Comparison of ENCODE assay signal across 8 mouse cellular contexts in the genomic region with DNA sequence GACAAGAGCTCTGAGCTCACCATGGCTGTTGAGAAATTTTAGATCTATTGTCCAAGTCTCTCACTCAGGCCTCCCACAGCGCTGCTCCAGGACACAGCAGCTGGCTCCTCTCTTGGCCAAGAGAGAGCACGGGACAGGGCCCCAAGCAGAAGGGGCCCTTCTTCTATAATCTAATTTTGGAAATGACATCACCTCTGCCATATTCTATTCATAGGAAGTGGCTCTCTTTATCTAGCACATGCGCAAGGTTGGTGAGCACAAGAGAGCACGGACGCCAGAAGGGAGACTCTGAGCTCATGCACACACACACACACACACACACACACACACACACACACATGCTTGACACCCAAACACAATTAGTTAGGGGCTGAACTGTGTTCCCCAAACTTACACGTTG. TPM values are rescaled to one million over a fixed set of nuclear protein-coding genes. Genes with fewer than 3 reads are reported as not detected.
A peak's percentile ranks its signal among the peaks of the same experiment; 100 is the strongest.
DNase-seq lines count a peak whose midpoint lies in the region; ATAC-seq and TF ChIP-seq lines count a peak whose summit lies in the region.

No protein-coding gene starts in this region.

- no peak overlapping the region for H3K4me2 ChIP-seq in kidney, postnatal 0 days (ENCODE audit: low read length)
- peak overlapping the region; percentile 29 for H3K4me2 ChIP-seq in heart, embryonic 15.5 days
- no peak overlapping the region for H3K4me2 ChIP-seq in lung, embryonic 16.5 days (ENCODE audit: low read depth, low read length)
- H3K4me2 ChIP-seq in neural tube, embryonic 15.5 days = no peak overlapping the region

- H3K4me3 ChIP-seq in kidney, postnatal 0 days (replicated peaks; ENCODE audit: low read depth, low read length) = no peak overlapping the region
- no peak overlapping the region for H3K4me3 ChIP-seq in heart, embryonic 15.5 days
- H3K4me3 ChIP-seq in lung, embryonic 16.5 days (ENCODE audit: low read length) = no peak overlapping the region
- H3K4me3 ChIP-seq in neural tube, embryonic 15.5 days (replicated peaks) = no peak overlapping the region

- H3K9ac ChIP-seq in kidney, postnatal 0 days (ENCODE audit: low read depth, low read length) = no peak overlapping the region
- H3K9ac ChIP-seq in heart, embryonic 15.5 days = no peak overlapping the region
- H3K9ac ChIP-seq in lung, embryonic 16.5 days (ENCODE audit: low read length) = no peak overlapping the region
- H3K9ac ChIP-seq in neural tube, embryonic 15.5 days (replicated peaks) = no peak overlapping the region

- no peaks in the 10 kb centered on the region; the same call in 1 of the 2 replicates for H3K4me1 ChIP-seq in kidney, postnatal 0 days (replicated peaks; ENCODE audit: insufficient read depth, low read length)
- peaks cover 43% of the 10 kb centered on the region for H3K4me1 ChIP-seq in heart, embryonic 15.5 days (replicated peaks)
- peaks cover 17% of the 10 kb centered on the region for H3K4me1 ChIP-seq in lung, embryonic 16.5 days (replicated peaks; ENCODE audit: control insufficient read depth, insufficient read depth, low read length)
- H3K4me1 ChIP-seq in neural tube, embryonic 15.5 days = no peaks in the 10 kb centered on the region

- WGBS in kidney, postnatal 0 days = 55% methylated on average over 6 of the region's 6 CpGs
- WGBS in heart, embryonic 15.5 days = 15% methylated on average over 6 of the region's 6 CpGs
- WGBS in lung, embryonic 16.5 days = 17% methylated on average over 6 of the region's 6 CpGs
- 78% methylated on average over 6 of the region's 6 CpGs for WGBS in neural tube, embryonic 15.5 days

- peak; percentile 68 for DNase-seq in kidney, postnatal 0 days (ENCODE audit: low spot score)
- no peak for DNase-seq in kidney, adult 18-20 months
- DNase-seq in cerebellum, adult 11 months = peak; percentile 56
- no peak for DNase-seq in right cerebral cortex, postnatal 25 days
- DNase-seq in spleen, postnatal 4 days (ENCODE audit: low spot score in 2 of 2) = no peak

- H3K36me3 ChIP-seq in kidney, postnatal 0 days (ENCODE audit: insufficient read depth, low read length) = 0 out of 2 replicates have a peak, but pooled peaks cover 3% of the 10 kb centered on the region
- 0 out of 2 replicates have a peak, but pooled peaks cover 4% of the 10 kb centered on the region for H3K36me3 ChIP-seq in heart, embryonic 15.5 days
- H3K36me3 ChIP-seq in lung, embryonic 16.5 days (ENCODE audit: control insufficient read depth, insufficient read depth, low read length) = no peaks in the 10 kb centered on the region
- H3K36me3 ChIP-seq in neural tube, embryonic 15.5 days = no peaks in the 10 kb centered on the region

- no peak for TF ChIP-seq CTCF in kidney, postnatal 0 days (IDR thresholded peaks at IDR 0.05; ENCODE audit: low read depth)

- H3K27ac ChIP-seq in kidney, postnatal 0 days = no peak overlapping the region
- H3K27ac ChIP-seq in heart, embryonic 15.5 days = peak overlapping the region; percentile 91
- H3K27ac ChIP-seq in lung, embryonic 16.5 days (ENCODE audit: low read length) = no peak overlapping the region
- H3K27ac ChIP-seq in neural tube, embryonic 15.5 days (replicated peaks) = no peak overlapping the region

- ATAC-seq in kidney, postnatal 0 days (replicated peaks; ENCODE audit: low FRiP score, low read depth) = peak; percentile 57; the same call in 1 of the 2 replicates
- peak; percentile 92 for ATAC-seq in heart, embryonic 15.5 days (replicated peaks; ENCODE audit: insufficient number of reproducible peaks, insufficient read depth, low FRiP score, low read depth)
- peak; percentile 95 for ATAC-seq in lung, embryonic 16.5 days (ENCODE audit: low read depth)
- no peak for ATAC-seq in neural tube, embryonic 15.5 days (ENCODE audit: low FRiP score)

- no peaks in the 10 kb centered on the region for H3K27me3 ChIP-seq in kidney, postnatal 0 days (ENCODE audit: insufficient read depth, low read length)
- no peaks in the 10 kb centered on the region for H3K27me3 ChIP-seq in heart, embryonic 15.5 days
- no peaks in the 10 kb centered on the region for H3K27me3 ChIP-seq in lung, embryonic 16.5 days (ENCODE audit: control insufficient read depth, insufficient read depth, low read depth, low read length)
- no peaks in the 10 kb centered on the region for H3K27me3 ChIP-seq in neural tube, embryonic 15.5 days (replicated peaks)

- H3K9me3 ChIP-seq in kidney, postnatal 0 days (replicated peaks; ENCODE audit: low read length) = no peaks in the 10 kb centered on the region
- H3K9me3 ChIP-seq in heart, embryonic 15.5 days (replicated peaks) = no peaks in the 10 kb centered on the region
- no peaks in the 10 kb centered on the region for H3K9me3 ChIP-seq in lung, embryonic 16.5 days (ENCODE audit: control insufficient read depth, low read length)
- H3K9me3 ChIP-seq in neural tube, embryonic 15.5 days (replicated peaks) = no peaks in the 10 kb centered on the region

RNA-seq across cellular contexts. Expression of gene Manba, which starts 31.5 kb away (rescaled TPM):
- 37.8 and 41.8 TPM in 2 replicates for polyA plus RNA-seq in kidney, postnatal 0 days (2015; fragmentation: Nextera tagmentation; extraction: Ambion mirVana)
- 33.3 and 35.2 TPM in 2 replicates for polyA plus RNA-seq in heart, embryonic 15.5 days (2015; fragmentation: Nextera tagmentation; extraction: Ambion mirVana)
- polyA plus RNA-seq in lung, embryonic 16.5 days (2015; fragmentation: Nextera tagmentation; extraction: Ambion mirVana) = 11.2 and 11.8 TPM in 2 replicates
- 7.4 and 8.8 TPM in 2 replicates for polyA plus RNA-seq in neural tube, embryonic 15.5 days (2015; fragmentation: Nextera tagmentation; extraction: Ambion mirVana)

Comparison
In these comparisons a context has a peak if more than half of its experiments do, and no peak if none do; other contexts are left out.
1. DNase-seq: peak in kidney, postnatal 0 days (single experiment) and cerebellum, adult 11 months (single experiment); none in kidney, adult 18-20 months (single experiment), right cerebral cortex, postnatal 25 days (single experiment) and spleen, postnatal 4 days (0 of 2).